11 mouse cellular contexts compared by ENCODE assay signal in the genomic region with DNA sequence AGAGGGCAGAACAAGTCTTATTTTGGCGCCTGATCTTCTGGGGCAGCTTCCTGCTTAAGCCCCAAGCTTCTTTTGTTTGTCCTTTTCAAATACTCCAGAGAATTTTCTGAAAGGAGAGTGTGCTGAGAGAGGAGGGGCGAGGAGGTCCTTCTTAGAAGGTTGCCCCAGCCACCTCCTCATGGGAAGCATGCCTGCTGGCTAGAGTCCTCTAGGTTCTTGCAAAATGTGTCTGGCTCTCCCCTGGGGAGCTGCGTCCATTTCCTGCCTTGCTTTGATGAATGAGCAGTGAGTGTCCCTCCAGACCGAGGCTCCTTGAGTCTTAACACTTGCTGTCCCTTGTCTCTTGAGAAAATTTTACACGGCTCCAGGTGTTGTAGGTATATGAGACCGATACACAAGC. TPM values are rescaled to one million over a fixed set of nuclear protein-coding genes. Genes with fewer than 3 reads are reported as not detected.
DNase-seq lines count a peak whose midpoint lies in the region; ATAC-seq and TF ChIP-seq lines count a peak whose summit lies in the region.
"Had no signal": no experiment of that assay in that cellular context is flagged by ENCODE, and none has a peak within 500 bp of the region (broad histone marks: within the 10 kb centered on the region; RNA-seq: fewer than 3 reads in every experiment).

No protein-coding gene starts in this region.

- peak; percentile 33 to 81 for DNase-seq in adrenal gland, adult (ENCODE audit: inconsistent age in 2 of 2, low spot score in 1 of 2)
- no peak for DNase-seq in adrenal gland, postnatal 4 days (ENCODE audit: low spot score in 2 of 2)
- no peak for DNase-seq in layer of hippocampus, adult 2 months (ENCODE audit: low spot score in 2 of 2)
- no peak for DNase-seq in layer of hippocampus, postnatal 14 days (ENCODE audit: low spot score in 2 of 2)
- peak; percentile 73 for DNase-seq in lung, postnatal 25 days (ENCODE audit: low spot score)
- DNase-seq in frontal cortex, postnatal 25 days (ENCODE audit: low spot score in 2 of 2) = no peak
- DNase-seq: cerebellum, adult 8-10 months had no signal

- TF ChIP-seq CTCF in layer of hippocampus, adult 2 months (conservative IDR thresholded peaks at IDR 0.05) = no peak

- no peaks in the 10 kb centered on the region for H3K27me3 ChIP-seq in heart, embryonic 15.5 days
- H3K27me3 ChIP-seq: hindbrain, embryonic 15.5 days; midbrain, embryonic 12.5 days had no signal

- H3K27ac ChIP-seq in layer of hippocampus, adult 2 months = peak overlapping the region; percentile 40; the same call in 1 of the 2 replicates
- 0 out of 2 replicates have a peak overlapping the region, but pooled peaks have one; percentile 16 for H3K27ac ChIP-seq in heart, embryonic 15.5 days
- H3K27ac ChIP-seq: hindbrain, embryonic 15.5 days; midbrain, embryonic 12.5 days had no signal

- no peaks in the 10 kb centered on the region for H3K36me3 ChIP-seq in heart, embryonic 15.5 days
- H3K36me3 ChIP-seq: hindbrain, embryonic 15.5 days; midbrain, embryonic 12.5 days had no signal

- 53% methylated on average over 6 of the region's 6 CpGs for WGBS in heart, embryonic 15.5 days

- H3K4me3 ChIP-seq in layer of hippocampus, adult 2 months = no peak overlapping the region
- H3K4me3 ChIP-seq in heart, embryonic 15.5 days = no peak overlapping the region
- H3K4me3 ChIP-seq: hindbrain, embryonic 15.5 days; midbrain, embryonic 12.5 days had no signal

- H3K9ac ChIP-seq in heart, embryonic 15.5 days = no peak overlapping the region
- H3K9ac ChIP-seq: hindbrain, embryonic 15.5 days; midbrain, embryonic 12.5 days had no signal

- no peak for ATAC-seq in heart, embryonic 15.5 days (replicated peaks; ENCODE audit: insufficient number of reproducible peaks, insufficient read depth, low FRiP score, low read depth)
- ATAC-seq in erythroblast, adult 5-6 weeks (replicated peaks; ENCODE audit: low FRiP score, poor library complexity, severe bottlenecking) = no peak

- H3K9me3 ChIP-seq in heart, embryonic 15.5 days (replicated peaks) = no peaks in the 10 kb centered on the region
- H3K9me3 ChIP-seq: hindbrain, embryonic 15.5 days; midbrain, embryonic 12.5 days had no signal

- H3K4me2 ChIP-seq in heart, embryonic 15.5 days = no peak overlapping the region
- H3K4me2 ChIP-seq: hindbrain, embryonic 15.5 days; midbrain, embryonic 12.5 days had no signal

- H3K4me1 ChIP-seq in heart, embryonic 15.5 days (replicated peaks) = peaks cover 13% of the 10 kb centered on the region
- H3K4me1 ChIP-seq: midbrain, embryonic 12.5 days had no signal

RNA-seq across cellular contexts. Expression of a gene that starts 11.1 kb away (rescaled TPM):
- total RNA-seq in adrenal gland, postnatal 4 days (2021) = 10 to 100 TPM; 46.2 to 47.3 TPM
- 10 to 100 TPM; 62.8 to 63.4 TPM for total RNA-seq in layer of hippocampus, adult 2 months (2021)
- 10 to 100 TPM; 65.5 to 65.6 TPM for total RNA-seq in layer of hippocampus, postnatal 14 days (2021)
- 19.0 and 28.5 TPM in 2 replicates for polyA plus RNA-seq in heart, embryonic 15.5 days (2015; fragmentation: Nextera tagmentation; extraction: Ambion mirVana)
- 4.8 and 11.7 TPM in 2 replicates for total RNA-seq in erythroblast, adult 5-6 weeks (2015; ENCODE audit: low replicate concordance)
- 17.1 and 19.5 TPM in 2 replicates for total RNA-seq in erythroblast, adult 5-6 weeks (2017; ENCODE audit: low replicate concordance)

RNA-seq across cellular contexts. Expression of a gene that starts 17.2 kb away (rescaled TPM):
- total RNA-seq in adrenal gland, postnatal 4 days (2021) = under 1 TPM; 0.51 to 0.64 TPM
- 1 to 10 TPM; 3.1 to 3.2 TPM for total RNA-seq in layer of hippocampus, adult 2 months (2021)
- 1 to 10 TPM; 2.7 to 2.8 TPM for total RNA-seq in layer of hippocampus, postnatal 14 days (2021)
- not detected in 2 replicates for polyA plus RNA-seq in heart, embryonic 15.5 days (2015; fragmentation: Nextera tagmentation; extraction: Ambion mirVana)
- not detected in 2 replicates for total RNA-seq in erythroblast, adult 5-6 weeks (2015; ENCODE audit: low replicate concordance)
- total RNA-seq in erythroblast, adult 5-6 weeks (2017; ENCODE audit: low replicate concordance) = not detected in 2 replicates

Comparison
In these comparisons a context has a peak if more than half of its experiments do, and no peak if none do; other contexts are left out.
1. DNase-seq: peak in adrenal gland, adult (2 of 2) and lung, postnatal 25 days (single experiment); none in adrenal gland, postnatal 4 days (0 of 2), layer of hippocampus, adult 2 months (0 of 2), layer of hippocampus, postnatal 14 days (0 of 2) and frontal cortex, postnatal 25 days (0 of 2).